Mouse (Mus musculus) cerebellum, adult 11 months (tissue): ENCODE measurements around the gene Rnf130.
A peak's percentile ranks its signal among the peaks of the same experiment; 100 is the strongest.
"Not testable (repeated sequence)": the region's sequence is repeated elsewhere in the genome, so short reads cannot be mapped to it uniquely, and the experiment has no call there.

Experiments used
- DNase-seq: peaks from one replicate; pipeline ENCODE4 v3.0.0; 2022

Rnf130 gene

DNA sequence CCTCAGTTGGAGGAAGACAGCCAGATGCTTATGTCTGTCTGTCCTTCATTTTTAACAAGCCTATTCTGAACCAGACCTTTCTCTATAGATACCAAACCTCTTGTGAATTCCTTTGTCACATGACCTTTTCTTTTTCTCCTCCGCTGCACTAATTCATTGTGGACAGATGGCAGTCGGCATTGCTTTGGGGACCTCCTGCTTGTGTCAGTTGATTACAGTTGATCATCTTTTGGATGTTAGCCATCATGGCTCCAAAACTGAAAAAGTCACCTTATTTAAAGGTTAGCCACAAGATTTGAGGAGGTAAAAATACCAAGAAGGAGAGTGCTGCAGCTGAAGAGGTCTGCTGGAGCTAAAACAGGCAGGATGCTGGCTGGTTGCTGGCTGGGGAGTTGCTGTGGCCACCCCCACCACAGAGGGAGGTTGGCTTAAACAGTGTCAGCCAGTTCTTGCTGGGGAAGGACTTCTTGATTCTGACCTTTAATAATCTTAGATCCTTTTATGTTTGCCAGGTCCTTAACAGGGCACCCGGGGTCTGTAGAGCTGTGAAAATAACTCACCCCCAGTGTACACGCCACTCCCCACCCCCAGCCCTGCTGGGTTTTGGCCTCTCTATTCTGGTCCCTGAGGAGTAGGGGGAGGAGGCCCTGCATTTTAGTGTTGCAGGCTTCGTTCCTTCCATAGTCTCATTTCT, 66.0 kb downstream of the Rnf130 start:
- peak; percentile 76 for DNase-seq

DNA sequence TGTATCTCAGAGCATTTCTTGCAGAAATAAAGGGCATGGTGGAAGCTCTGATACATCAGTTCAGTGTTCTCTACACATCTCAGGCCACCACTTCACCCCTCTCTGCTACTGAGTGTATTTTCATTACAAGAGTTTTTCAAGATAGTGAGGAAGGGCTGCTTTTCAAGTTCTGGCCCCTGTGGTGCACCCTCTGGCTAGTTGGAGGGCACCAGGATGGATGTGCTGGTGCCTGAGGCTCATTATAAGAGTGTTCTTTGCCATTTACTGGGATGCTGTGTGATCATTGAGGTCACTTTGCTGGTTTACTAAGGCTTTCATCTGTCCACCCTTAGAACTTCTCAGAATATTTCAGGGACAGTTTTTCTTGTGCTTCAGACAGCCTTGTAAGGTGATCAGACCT, 66.5 kb downstream of the Rnf130 start:
- no peak for DNase-seq

DNA sequence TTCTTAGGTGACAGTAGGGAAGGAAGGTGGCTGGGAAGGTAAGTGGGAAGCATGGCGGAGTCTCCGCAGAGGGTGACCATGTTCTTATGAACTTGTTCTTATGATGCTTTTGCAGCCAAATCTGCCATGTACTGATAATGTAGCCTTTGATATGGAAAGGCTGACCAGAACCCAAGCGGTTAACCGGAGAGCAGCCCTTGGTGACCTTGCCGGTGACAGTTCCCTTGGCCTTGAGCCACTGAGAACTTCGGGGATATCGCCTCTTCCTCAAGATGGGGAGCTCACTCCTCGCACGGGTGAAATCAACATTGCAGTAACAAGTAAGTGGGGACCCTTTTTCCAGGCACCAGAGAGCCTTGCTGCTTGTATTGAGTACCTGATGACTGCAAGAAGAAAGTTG, 70.5 kb downstream of the Rnf130 start:
- DNase-seq = no peak

DNA sequence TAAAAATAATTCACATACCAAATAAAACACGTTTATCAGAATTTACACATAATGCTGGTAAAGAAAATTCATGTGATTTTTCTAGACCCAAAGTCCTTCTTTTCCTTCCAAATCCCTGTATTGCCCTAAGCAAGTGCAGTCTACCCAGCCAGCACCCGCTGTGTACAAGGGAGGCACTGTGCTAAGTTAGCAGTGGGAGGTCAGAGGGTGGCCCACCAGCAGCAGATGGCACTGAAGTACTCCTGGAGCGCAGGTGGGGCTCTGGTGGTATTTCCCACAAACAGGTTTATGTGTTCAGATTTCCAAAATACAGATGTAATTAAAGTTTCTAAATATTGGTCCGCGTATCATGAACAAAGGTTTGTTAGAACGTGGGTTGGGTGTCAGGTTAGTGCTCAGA, 71.9 kb downstream of the Rnf130 start:
- peak; percentile 63 for DNase-seq

DNA sequence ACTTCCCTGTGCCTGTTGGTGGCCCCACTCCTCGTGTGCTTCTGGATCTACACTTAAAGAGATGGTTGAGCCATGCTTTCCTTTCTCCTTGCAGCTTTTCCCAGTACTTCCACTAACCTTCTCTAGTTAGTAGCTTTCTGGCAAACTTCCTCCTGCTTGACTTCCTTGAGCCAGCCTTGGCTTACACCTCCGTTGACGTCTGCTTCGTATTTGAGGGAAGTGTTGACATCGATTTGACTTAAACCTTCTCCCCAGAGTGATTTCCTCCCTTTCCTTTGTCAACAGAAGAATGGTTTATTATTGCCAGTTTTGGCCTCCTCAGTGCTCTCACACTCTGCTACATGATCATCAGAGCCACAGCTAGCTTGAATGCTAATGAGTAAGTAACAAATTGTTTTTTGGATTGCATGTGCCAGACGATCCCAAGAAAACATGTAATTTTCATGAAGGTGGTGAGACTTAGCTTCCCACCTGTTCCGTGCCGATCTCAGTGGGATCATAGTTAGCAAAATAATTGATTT, 73.9 kb downstream of the Rnf130 start:
- DNase-seq = no peak

DNA sequence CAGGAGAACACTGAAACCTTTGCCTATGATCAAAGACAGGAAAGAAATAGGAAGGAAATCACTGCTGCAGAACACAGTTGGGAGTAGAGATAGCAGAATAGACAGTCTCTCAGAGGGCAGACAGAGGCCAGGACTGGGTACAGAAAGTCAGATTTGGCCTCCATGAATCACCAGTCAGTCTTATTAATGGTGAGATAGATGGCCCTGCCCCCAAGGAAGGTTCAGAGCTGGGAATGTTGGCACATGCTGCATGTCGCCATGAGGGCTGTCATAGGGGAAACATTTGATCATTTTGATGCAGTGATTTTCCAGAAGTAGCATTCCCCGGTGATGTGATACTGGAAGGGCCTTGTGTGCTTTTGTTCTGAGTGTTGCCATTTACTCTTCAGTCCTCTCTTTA, 74.5 kb downstream of the Rnf130 start:
- no peak for DNase-seq

DNA sequence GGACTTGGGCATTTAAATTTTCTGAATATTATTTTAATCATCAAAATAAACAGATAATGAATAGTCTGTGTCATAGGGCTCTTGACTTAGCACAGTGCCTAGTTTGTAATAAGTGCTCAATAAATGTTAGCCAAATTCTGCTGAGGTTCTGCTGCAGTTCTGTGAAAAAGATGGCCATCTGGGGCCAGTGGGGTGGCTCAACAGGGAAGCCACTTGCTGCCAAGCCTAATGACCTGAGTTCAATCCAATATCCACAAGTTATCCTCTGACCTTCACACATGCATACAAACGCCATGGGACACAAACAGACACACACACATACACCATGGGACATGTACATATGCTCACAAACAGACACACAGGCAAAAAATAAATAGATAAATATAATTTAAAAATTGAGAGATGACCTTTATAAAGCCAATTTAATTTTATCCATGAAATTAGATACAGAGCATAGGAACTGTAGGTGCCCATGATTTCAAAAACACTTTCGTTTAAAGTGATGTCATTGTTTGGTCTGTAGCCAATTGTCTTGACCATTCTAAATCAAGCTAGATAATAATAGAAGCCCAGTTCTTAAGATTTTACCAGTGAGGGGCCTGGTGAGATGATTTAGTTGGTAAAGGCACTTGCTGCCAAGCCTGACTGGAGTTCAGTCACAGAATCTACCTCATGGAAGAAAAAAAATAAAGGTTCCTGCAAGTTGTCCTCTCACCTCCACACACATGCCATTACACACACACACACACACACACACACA, 75.6 kb downstream of the Rnf130 start:
- DNase-seq = peak; percentile 87

DNA sequence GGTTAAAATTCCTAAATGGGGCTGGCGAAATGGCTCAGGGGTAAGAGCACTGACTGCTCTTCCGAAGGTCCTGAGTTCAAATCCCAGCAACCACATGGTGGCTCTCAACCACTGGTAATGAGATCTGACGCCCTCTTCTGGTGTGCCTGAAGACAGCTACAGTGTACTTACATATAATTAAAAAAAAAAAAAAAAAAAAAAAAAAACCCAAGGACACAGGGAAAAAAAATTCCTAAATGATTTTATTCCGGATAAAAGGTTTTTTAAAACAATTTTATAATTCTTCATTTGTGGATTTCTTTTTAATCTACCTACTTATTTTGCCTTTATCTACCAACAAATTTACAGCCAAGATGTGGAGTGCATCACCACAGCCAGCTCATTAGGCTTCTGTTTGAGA, 76.8 kb downstream of the Rnf130 start:
- not testable (repeated sequence) for DNase-seq

DNA sequence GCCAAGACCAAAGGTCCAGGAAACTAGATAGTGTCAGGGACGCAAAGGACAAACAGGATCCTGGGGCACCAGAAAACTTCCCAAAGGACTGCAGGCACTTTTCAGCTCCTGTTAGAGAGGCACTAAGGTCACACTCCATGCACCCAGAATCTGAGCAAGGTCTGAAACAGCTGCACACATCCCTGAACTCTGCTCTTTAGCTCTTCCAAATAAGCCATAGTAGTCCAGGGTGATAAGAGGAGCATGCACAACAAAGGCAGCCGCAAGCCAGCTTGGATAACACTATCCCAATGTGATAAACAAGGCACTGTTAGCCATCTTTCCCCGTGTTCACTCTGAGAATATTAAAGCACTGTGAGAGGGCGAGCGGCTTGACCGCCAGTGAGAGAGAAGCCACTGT, 78.9 kb downstream of the Rnf130 start:
- DNase-seq = no peak

DNA sequence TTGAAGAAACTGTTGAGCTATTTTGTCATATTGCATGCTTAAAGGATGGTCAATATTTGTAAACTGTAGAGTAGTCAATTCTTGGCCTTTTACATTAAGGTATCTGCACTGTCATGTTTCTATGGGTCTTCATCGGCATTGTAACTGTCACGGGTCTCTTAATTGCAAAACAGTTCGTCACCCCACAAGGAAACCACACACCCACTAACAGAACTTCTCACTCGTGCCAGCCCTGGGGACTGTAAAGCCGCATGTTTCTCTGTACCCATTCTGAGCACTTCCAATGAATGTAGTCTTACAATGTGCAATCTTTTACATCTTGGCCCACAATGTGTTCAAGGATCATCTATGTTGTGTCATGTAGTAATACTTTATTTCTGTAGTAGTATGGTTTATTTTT, 80.1 kb downstream of the Rnf130 start:
- no peak for DNase-seq

DNA sequence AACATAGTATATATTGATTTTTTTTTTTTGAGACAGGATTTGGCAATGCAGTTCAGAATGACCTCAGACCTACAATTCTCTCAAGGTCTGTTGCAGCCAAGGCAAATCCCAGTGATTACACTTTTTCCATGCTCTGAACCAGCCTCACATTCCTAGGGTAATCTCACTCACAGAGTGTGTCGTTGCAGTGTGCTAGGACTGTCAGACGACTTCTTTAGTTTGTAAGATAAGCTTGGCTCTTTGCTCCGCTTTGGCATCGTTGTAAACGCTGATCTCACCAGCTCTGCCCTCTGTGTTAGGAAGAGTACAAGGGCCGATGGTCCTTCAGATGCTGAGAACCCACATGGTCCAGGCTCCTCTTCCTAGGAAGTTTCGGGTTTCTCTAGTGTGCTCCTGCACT, 80.9 kb downstream of the Rnf130 start:
- DNase-seq = no peak

DNA sequence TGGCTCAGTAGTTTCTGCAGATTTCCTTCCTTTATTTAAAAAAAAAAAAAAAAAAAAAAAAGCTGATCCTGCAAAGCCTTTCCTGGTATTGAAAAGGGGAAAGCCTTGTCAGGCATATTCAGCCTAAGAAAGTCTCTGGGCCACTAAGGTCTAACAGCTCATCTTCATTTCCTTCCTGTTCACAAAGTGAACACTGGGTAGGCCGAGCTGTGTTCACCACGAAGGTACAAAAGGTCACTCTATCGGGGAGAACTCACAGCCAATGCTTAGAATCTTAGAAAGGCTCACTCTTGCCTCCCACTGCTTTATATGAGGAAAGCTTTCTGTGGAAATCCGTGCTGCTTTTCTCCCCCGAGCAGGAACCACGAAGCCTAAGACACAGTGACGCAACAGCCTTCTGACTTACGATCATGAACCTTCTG, 83.7 kb downstream of the Rnf130 start:
- no peak for DNase-seq

DNA sequence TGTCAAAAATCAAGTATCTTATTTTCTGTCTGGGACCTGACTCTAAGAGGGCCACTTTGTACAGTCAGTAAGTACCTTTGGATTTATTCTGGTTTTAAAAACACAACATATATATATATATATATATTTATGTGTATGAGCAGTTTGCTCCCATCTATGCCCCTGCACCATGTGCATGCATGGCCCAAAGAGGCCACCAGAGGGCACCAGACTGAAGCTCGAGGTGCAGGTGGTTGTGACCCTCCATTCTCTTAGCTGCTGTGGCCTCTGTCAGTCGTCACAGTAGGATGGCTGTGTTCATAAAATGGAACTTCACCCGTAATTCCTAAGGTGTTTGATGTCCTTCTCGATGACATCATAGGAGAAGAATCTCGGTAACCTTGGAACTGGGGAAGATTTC, 89.2 kb downstream of the Rnf130 start:
- peak; percentile 55 for DNase-seq

DNA sequence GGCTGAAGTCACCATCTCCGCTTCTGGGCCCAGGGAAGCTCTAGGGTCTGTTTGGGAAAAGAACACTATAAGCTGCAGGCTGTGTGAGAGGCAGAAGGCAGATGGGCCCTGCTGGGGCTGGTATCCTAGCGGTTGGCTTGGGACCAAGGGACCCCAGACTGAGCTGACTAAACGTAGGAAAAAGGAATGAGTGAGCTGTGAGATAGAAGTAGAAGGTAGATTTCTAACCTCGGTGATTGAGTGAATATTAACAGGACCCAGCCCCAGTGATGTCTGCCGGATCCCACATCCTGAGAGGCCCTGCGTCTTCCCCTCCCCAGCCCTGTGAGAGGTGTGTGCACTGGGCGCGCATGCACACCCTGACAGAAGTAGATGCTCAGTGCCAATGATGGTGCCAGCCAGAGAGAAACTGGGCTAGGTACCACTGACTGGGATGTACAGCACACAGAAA, 97.5 kb downstream of the Rnf130 start:
- DNase-seq = peak; percentile 48

DNA sequence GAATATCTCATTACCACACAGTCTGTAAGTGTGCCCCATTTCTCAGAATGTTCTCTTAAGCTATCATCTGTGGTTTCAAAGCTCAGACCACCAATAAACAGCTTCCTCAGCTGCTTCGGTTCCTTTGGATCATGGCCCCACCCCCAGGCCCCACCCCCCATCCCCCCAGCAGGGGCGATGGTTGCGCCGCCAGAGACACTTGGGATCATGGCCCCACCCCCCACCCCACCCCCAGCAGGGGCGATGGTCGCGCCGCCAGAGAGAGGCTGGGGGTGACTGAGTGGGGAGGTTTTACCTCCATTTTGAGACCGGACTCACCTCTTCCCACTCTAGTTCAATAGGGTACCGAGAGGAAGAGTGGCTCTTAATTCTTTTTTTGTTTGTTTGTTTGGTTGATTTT, 102.6 kb downstream of the Rnf130 start:
- no peak for DNase-seq

DNA sequence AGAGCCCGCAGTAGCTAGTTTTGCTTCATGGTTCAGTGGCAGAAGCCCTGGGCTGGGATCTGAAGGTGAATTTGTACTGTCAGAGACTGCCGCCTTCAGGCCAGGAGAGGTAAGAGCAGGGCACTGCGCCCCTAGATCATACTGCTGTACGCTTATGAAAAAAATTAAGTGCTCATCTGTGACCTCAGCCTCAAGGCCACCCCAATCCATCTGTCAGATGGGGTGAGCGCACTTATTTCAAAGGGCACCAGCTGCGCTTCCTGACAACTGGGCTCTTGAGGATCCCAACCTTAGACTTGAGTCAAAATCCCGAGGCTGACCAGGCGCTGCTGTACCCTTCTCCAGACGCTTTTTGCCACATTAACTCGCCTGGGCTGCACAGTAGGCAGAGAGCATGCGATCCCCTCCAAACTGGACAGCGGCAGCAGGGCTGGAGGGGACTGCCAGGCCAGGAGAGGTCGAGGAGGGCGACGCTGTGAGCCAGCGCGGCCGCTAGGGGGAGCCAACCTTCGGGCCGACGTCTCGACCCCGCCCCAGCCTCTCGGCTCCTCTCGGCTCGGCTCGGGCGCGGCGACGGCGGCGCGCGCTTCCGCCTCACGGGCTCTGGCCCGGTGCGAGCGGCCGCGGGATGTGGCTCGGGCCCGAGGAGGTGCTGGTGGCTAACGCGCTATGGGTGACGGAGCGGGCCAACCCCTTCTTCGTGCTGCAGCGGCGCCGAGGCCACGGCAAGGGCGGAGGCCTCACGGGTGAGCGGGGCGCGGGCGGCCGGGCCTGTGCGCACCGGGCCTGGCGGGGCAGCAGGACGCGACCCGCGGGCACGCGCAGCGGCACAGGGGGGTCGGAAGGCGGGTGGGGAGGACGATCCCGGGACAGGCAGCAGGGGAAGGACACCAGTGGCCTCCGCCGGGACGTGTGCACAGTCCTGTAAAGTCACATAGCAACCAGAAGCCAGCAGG, 105.9 kb downstream of the Rnf130 start, which contains the start of gene Tbc1d9b:
Gene Tbc1d9b, plus strand, starts transcription at position 586 of the 956 bp plus-strand sequence.
- peak; percentile 92 for DNase-seq

DNA sequence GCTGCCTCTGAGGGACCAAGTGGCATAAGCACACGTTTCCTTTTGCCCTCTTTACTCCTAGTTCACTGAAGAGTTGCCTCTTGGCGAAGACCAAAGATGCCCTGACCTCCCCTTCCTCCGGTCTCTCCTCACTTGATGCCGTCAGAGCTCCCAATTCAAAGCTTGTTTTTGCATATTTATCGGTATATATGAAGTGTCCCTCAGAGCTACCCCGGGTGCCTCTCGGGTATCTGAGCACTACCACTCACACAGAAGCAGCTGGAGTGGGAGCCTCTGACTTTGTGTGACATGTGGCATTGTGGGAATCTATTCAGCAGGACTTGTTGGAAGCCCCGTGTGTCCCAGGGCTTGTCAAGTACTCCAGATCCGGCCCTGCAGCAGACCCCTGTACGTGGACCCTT, 106.7 kb downstream of the Rnf130 start:
- peak; percentile 27 for DNase-seq

DNA sequence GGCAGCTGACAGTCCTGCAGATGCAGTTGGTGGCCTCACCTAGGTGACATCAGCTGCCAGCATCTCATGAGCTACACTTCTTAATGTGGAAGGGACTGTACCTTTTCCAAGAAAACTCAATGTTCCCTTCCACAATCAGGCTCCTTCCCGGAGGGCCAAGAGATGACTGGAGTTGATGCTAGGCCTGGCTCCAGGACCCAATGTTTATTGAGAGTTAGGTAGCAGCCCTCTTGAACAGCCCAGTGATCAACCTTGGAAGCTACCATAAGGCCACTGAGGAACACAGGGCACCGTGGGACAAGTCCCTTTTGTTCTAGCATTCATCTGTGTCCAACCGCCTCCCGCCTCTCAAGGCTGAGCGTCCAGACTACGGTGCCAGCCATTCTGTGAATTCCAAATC, 107.1 kb downstream of the Rnf130 start:
- DNase-seq = no peak

DNA sequence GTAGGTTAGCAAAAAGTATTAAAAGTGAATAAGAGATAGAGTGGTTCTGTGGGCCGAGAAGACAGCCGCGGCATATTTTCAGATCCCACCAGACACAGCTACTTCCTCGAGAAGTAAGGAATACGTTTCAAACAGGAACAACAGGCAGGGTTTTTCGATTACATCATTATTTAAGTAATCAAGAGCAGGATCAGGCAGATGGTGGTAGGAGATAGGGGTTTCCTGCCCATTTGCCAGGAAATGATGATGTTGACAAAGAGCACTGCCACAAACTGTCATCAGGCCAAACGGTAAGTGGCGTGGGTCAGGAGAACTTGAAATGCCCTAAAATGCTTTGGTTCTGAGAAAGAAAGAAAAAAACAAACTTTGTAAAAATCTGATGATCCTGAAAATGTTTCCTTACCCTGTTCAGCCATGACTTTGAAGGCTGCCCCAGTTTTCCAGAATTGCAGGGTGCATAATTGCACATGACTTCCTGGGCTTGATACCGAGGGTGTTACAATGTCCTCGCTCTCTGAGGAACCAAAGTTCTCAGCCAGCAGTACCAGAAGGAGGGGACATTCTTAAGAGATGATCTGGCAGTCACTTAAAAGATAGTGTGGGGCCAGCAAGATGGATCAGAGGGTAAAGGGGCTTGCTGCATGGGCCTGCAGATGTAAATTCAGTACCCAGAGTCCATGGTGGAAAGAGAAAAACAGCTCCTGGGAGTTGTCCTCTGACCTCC, 109.2 kb downstream of the Rnf130 start:
- DNase-seq = no peak

DNA sequence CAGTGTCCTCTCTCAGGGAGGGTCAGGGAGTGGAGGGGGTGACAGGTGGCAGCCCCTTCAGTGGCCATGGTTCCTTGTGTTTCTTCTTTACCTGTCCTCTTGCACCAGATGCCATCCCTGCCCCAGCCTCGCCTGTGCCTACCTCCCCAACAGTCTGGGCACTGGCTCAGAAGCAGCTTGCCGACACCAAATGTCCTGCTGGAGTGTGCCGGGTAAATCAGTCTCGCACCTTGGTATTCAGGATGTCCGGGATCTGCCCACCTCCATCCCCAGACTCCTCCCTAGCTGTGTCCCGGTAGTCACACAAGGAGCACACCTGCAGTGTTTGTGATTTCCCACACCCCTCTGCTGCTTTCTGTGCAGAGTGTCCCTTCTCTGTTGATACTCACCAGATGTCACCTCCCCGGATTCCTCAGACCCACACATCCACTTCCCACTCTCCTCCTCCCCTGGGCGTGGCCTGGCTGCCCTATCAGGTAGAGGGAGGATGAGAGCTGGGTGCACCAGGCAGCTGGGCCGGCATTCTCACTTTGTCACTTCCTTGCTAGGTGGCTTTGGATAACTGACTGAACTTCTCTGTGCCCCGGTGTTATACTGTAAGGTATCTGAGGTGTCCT, 113.2 kb downstream of the Rnf130 start:
- peak; percentile 48 for DNase-seq

DNA sequence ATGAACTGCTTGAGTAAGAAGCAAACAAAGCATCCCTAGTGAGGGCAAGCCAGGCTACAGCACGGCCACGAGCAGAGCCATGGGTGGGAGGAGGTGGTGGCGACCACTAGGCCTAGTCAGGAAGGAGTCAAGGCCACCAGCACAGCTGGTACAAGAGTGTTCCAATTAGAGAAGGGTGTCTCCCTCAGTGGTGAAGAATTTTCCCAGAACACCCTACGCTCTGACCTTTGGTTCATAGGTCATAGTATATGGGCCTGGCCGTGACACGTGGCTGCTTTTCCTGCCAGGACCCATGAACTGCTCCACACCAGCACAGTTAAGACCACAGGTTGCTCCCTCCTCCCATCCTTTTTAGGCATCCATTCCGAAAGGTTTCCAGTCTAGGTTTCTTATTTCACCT, 114.4 kb downstream of the Rnf130 start:
- DNase-seq = no peak

DNA sequence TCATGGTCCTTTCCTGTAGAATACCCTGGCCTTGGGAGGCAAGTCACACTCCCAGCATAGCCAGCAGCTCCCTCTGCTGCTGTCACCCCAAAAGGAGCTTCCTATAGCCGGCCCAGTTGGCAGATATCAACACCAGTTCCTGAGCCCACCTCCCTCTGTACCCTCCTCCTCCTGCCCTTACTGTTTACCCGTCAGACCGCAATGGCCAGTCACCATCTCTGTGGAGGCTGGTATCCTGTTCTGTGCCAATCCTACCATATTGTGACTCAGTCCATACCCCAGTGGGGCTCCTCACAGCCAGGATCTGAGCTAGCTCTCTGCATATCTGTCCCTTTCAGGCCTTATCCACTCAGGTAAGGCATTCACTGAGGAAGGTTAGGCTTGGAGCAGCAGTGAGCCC, 120.4 kb downstream of the Rnf130 start:
- DNase-seq = no peak
